Mouse (Mus musculus) ES-E14 (cell line): ENCODE measurements at regions not wholly inside any gene's neighbourhood (a gene's known extent, or its start where the extent isn't known, plus 50 kb on each side); places are given as distances from the start of the nearest gene placed in this dataset.

ENCODE experiments used
- HCFC1 ChIP-seq: IDR thresholded peaks from 2 replicates; pipeline ENCODE4 v1.6.1; 2012; ENCODE audit warnings: low read length, inconsistent platforms, borderline replicate concordance; ENCODE audit not compliant: insufficient read depth
- MAFK ChIP-seq: IDR thresholded peaks from 2 replicates; pipeline ENCODE4 v1.6.1; 2014; ENCODE audit warnings: mild to moderate bottlenecking, low read depth, low read length, inconsistent platforms; ENCODE audit not compliant: insufficient read depth

GRCm38 (mm10) chr7:136058751-136059681, 342.9 kb upstream of the Mki67 start:
- TF ChIP-seq MAFK (no peak), HCFC1 (no peak)
